Mouse (Mus musculus) liver, embryonic 14.5 days (tissue): ENCODE measurements at regions not wholly inside any gene's neighbourhood (a gene's known extent, or its start where the extent isn't known, plus 50 kb on each side); places are given as distances from the start of the nearest gene placed in this dataset.

Experiments
- ATAC-seq: fragments of 200-750 bp; cut with Nextera tagmentation; 2 replicates; pipeline ENCODE4 v1.8.0; 2017; ENCODE audit warnings: moderate number of reproducible peaks, mild to moderate bottlenecking, moderate library complexity; ENCODE audit not compliant: insufficient read depth
- DNase-seq, 3 experiments: peaks; one replicate each; pipeline ENCODE4 v3.0.0-alpha.2; 2012 to 2013; ENCODE audit warnings: low read depth in 3 of 3, low spot score in 3 of 3
- H3K27ac ChIP-seq: fragments of 300-500 bp; sonication (generic); 2 replicates; pipeline ENCODE4 v1.5.1; 2014; ENCODE audit warnings: moderate library complexity, mild to moderate bottlenecking, control low read depth, inconsistent platforms
- H3K27me3 ChIP-seq: fragments of 300-500 bp; sonication (generic); 2 replicates; pipeline ENCODE4 v1.6.1; 2014; ENCODE audit warnings: mild to moderate bottlenecking, low read length, moderate library complexity; ENCODE audit not compliant: control insufficient read depth, insufficient read depth
- H3K36me3 ChIP-seq: fragments of 300-500 bp; sonication (generic); replicated peaks from 2 replicates; pipeline ENCODE4 v1.6.1; 2014; ENCODE audit warnings: low read depth; ENCODE audit not compliant: control insufficient read depth, insufficient read depth
- H3K4me1 ChIP-seq, 2 experiments: fragments of 200-500 bp in 1 of 2; fragments of 300-500 bp in 1 of 2; sonication (generic) in 1 of 2; replicated peaks; 2 replicates each; pipeline ENCODE4 v1.6.1; 2012 to 2014; ENCODE audit warnings: antibody characterized with exemption in 1 of 2, inconsistent platforms in 1 of 2, low read length in 1 of 2; ENCODE audit not compliant: control insufficient read depth in 2 of 2, insufficient read depth in 2 of 2
- H3K4me2 ChIP-seq: fragments of 300-500 bp; sonication (generic); 2 replicates; pipeline ENCODE4 v1.6.1; 2014; ENCODE audit warnings: low read depth, mild to moderate bottlenecking, control low read depth, moderate library complexity
- H3K4me3 ChIP-seq, 2 experiments: fragments of 200-500 bp in 1 of 2; fragments of 300-500 bp in 1 of 2; sonication (generic) in 1 of 2; 2 replicates each; pipeline ENCODE4 v1.5.1; 2012 to 2014; ENCODE audit warnings: low read depth in 2 of 2, low read length in 2 of 2, mild to moderate bottlenecking in 2 of 2, control low read depth in 1 of 2, inconsistent platforms in 1 of 2, moderate library complexity in 1 of 2; ENCODE audit not compliant: insufficient read depth in 1 of 2
- H3K9ac ChIP-seq: fragments of 300-500 bp; sonication (generic); replicated peaks from 2 replicates; pipeline ENCODE4 v1.6.1; 2014; ENCODE audit warnings: mild to moderate bottlenecking, control low read depth, moderate library complexity
- H3K9me3 ChIP-seq: fragments of 300-500 bp; sonication (generic); 2 replicates; pipeline ENCODE4 v1.6.1; 2016; ENCODE audit warnings: low read length, mixed read lengths; ENCODE audit not compliant: control insufficient read depth
- CTCF ChIP-seq: IDR thresholded peaks from 2 replicates; pipeline ENCODE4 v1.5.1; 2016; ENCODE audit warnings: antibody characterized with exemption, low read depth, control low read depth
- EP300 ChIP-seq: IDR thresholded peaks from 2 replicates; pipeline ENCODE4 v1.6.1; 2016; ENCODE audit warnings: antibody characterized with exemption, low read depth
- WGBS: fragments of 180-500 bp; shearing (Covaris S2); extraction: QIAGEN DNeasy Blood & Tissue Kit; methylation state at CpG from one replicate; pipeline ENCODE4 v1.1.7; 2014; ENCODE audit not compliant: insufficient replicate concordance; 5-methylcytosine and 5-hydroxymethylcytosine counted together

- ATAC-seq: no peak
- no peak overlapping the region for H3K27ac ChIP-seq
- H3K27me3 ChIP-seq: no peaks in the 10 kb centered on the region
- no peak for DNase-seq
- no peak overlapping the region for H3K4me2 ChIP-seq
- H3K4me1 ChIP-seq: no peaks in the 10 kb centered on the region
- H3K9ac ChIP-seq: no peak overlapping the region
- H3K9me3 ChIP-seq: no peaks in the 10 kb centered on the region
- H3K36me3 ChIP-seq: no peaks in the 10 kb centered on the region
- H3K4me3 ChIP-seq: no peak overlapping the region
- 74% methylated on average over 2 of the region's 2 CpGs for WGBS
- TF ChIP-seq EP300 (no peak), CTCF (no peak)
Measured at GRCm38 (mm10) chr11:79765396-79765795, 174.4 kb downstream of the Rab11fip4 start.

- TF ChIP-seq CTCF (no peak), EP300 (no peak)
- no peaks in the 10 kb centered on the region for H3K36me3 ChIP-seq
- DNase-seq: no peak
- no peak overlapping the region for H3K27ac ChIP-seq
- H3K4me2 ChIP-seq: no peak overlapping the region
- H3K9me3 ChIP-seq: no peaks in the 10 kb centered on the region
- no peaks in the 10 kb centered on the region for H3K27me3 ChIP-seq
- H3K4me3 ChIP-seq: no peak overlapping the region
- WGBS: 64% methylated on average over 6 of the region's 6 CpGs
- ATAC-seq: no peak
- H3K9ac ChIP-seq: no peak overlapping the region
- H3K4me1 ChIP-seq: no peaks in the 10 kb centered on the region
Measured at GRCm38 (mm10) chr11:79764026-79764425, 173.0 kb downstream of the Rab11fip4 start.

- H3K4me3 ChIP-seq: no peak overlapping the region
- H3K9ac ChIP-seq: no peak overlapping the region
- no peaks in the 10 kb centered on the region for H3K27me3 ChIP-seq
- H3K36me3 ChIP-seq: no peaks in the 10 kb centered on the region
- ATAC-seq (no peak), DNase-seq (no peak)
- WGBS: 91% methylated on average over 2 of the region's 2 CpGs
- TF ChIP-seq EP300 (no peak), CTCF (no peak)
- no peak overlapping the region for H3K4me2 ChIP-seq
- no peak overlapping the region for H3K27ac ChIP-seq
- H3K9me3 ChIP-seq: no peaks in the 10 kb centered on the region
- peaks cover 0 to 2% of the 10 kb centered on the region in 2 experiments; a peak in 1 of 4 replicates for H3K4me1 ChIP-seq
Measured at GRCm38 (mm10) chr11:79762654-79763053, 171.6 kb downstream of the Rab11fip4 start.

DNA sequence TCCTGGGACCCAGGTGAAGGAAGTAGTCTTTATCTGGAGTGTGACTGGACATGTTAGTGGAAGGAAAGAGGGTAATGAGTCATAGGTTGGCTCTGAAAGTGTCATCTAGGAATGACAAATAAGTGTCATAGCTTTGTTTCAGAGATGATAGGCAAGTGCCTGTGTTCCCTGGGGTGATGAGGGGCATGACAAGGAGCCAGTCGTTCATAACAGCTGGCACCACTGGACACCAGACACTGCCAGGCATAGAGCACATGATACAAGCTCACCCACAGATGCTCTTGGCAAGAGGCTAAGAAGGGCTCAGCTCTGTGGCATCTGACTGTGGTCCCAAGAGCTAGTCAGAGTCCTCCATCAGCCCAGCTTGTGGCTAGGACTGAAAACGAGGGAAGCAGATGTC lies 171.0 kb downstream of the Rab11fip4 start:
- no peak for TF ChIP-seq CTCF
- no peak for TF ChIP-seq EP300
- H3K27me3 ChIP-seq: no peaks in the 10 kb centered on the region
- no peaks in the 10 kb centered on the region for H3K36me3 ChIP-seq
- 34% methylated on average over 2 of the region's 2 CpGs for WGBS
- peaks cover 0 to 5% of the 10 kb centered on the region in 2 experiments; a peak in 2 of 4 replicates for H3K4me1 ChIP-seq
- H3K27ac ChIP-seq: no peak overlapping the region
- DNase-seq (no peak), ATAC-seq (no peak)
- no peaks in the 10 kb centered on the region for H3K9me3 ChIP-seq
- H3K4me3 ChIP-seq: no peak overlapping the region
- H3K9ac ChIP-seq: no peak overlapping the region
- H3K4me2 ChIP-seq: no peak overlapping the region

GRCm38 (mm10) chr11:79760533-79760932 lies 169.5 kb downstream of the Rab11fip4 start:
- TF ChIP-seq EP300 (no peak), CTCF (no peak)
- Histone ChIP-seq H3K27ac (no peak overlapping the region), H3K9me3 (no peaks in the 10 kb centered on the region), H3K4me2 (no peak overlapping the region), H3K27me3 (no peaks in the 10 kb centered on the region), H3K36me3 (no peaks in the 10 kb centered on the region), H3K9ac (no peak overlapping the region), H3K4me3 (no peak overlapping the region), H3K4me1 (peaks cover 0 to 5% of the 10 kb centered on the region in 2 experiments; a peak in 2 of 4 replicates)
- 65% methylated on average over 4 of the region's 4 CpGs for WGBS
- DNase-seq (no peak), ATAC-seq (no peak)
